Mouse (Mus musculus): ENCODE measurements around the gene Hcls1.

The Hcls1 gene

DNA sequence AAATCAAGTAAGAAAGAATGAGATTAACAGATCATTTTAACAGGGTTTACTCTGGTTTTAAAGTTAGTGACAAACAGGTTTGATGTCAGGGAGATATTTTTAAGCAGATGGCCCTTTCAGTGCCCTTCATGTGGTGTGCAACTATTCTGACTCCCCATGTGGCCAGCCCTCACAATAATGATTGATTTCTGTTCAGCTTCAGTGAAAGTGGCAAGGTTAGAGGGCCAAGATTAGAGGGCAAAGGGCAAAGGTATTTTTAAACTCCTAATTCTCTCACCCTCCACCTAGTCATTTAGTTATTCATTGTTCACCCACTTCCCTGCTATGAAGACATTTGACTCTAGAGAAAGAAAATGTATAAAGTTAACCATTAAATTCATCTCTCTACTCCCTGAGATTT, 53.3 kb downstream of the Hcls1 start:
- Histone ChIP-seq H3K9me3 (ENCODE audit: low read length) (no peaks in the 10 kb centered on the region; the same call in 1 of the 2 replicates), H3K4me1 (replicated peaks; ENCODE audit: low read depth, low read length) (peaks cover 19% of the 10 kb centered on the region), H3K36me3 (ENCODE audit: insufficient read depth, low read length) (no peaks in the 10 kb centered on the region), H3K27me3 (ENCODE audit: insufficient read depth, low read length) (no peaks in the 10 kb centered on the region), H3K4me3 (replicated peaks; ENCODE audit: low read length) (no peak overlapping the region)
- TF ChIP-seq CTCF (conservative IDR thresholded peaks at IDR 0.05; ENCODE audit: low read length): no peak

GRCm38 (mm10) chr16:36989493-36989892, 54.7 kb downstream of the Hcls1 start:
- no peaks in the 10 kb centered on the region for H3K27me3 ChIP-seq (ENCODE audit: insufficient read depth, low read length)
- TF ChIP-seq NANOG (IDR thresholded peaks at IDR 0.05; ENCODE audit: borderline replicate concordance, low read length) (no peak), CTCF (conservative IDR thresholded peaks at IDR 0.05; ENCODE audit: low read length) (no peak)
- no peak overlapping the region for H3K4me3 ChIP-seq (replicated peaks; ENCODE audit: low read length)
- no peaks in the 10 kb centered on the region for H3K36me3 ChIP-seq (ENCODE audit: insufficient read depth, low read length)
- H3K9me3 ChIP-seq (ENCODE audit: low read length): no peaks in the 10 kb centered on the region; the same call in 1 of the 2 replicates
- H3K4me1 ChIP-seq (replicated peaks; ENCODE audit: low read depth, low read length): peaks cover 19% of the 10 kb centered on the region

DNA sequence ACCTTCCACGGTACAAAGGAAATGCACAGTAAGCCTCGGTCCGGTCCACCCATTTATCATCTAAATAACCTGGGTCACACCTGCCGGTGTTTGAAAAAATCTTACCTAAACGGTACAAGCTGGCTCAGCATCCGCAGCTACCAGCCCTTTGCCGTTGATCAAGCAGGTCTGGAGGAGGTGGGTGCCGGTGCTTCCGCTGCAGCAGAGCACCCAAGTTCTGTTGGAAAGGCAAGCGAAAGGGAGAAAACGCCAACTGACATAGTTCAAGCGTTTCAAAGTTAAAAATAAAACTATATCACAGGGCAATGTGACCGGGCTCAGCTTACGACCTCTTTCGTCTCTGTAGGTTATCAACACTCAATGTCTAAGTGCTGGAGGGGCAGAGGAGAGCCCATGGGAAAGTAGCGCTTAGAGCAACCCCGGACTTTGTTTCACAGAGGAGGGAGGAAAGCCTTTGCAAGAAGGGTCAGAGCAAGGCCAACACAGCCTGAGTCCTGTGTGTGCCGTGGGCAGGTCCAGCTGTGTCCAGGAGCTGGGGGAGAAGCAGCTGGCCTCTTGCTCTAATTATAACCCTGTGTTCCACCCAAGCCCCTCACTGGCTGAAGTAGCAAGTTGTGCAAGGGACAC, 55.3 kb downstream of the Hcls1 start, which contains the start of gene Fbxo40:
Gene Fbxo40, minus strand, starts transcription at position 469 of the 627 bp plus-strand sequence.
- no peak for TF ChIP-seq CTCF (conservative IDR thresholded peaks at IDR 0.05; ENCODE audit: low read length)

DNA sequence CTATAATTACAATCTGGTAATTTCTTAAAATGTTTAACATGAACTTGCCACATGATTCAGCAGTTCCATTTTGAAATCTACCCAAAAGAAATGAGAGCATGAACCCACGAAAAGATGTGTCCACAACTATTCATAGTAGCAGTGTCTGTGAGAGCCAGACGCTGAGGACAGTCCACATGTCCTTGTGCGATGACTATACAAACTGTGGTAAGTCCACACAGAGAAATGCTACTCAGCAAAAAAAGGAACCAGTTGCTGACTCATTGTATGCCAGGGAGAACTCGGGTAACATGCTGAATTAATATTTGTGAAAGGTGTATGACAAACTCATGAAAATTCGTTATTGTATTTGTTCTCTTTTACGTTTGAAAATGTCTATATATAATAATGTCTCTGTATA, 62.9 kb downstream of the Hcls1 start:
- Histone ChIP-seq H3K9me3 (ENCODE audit: low read length) (no peaks in the 10 kb centered on the region; the same call in 1 of the 2 replicates), H3K27me3 (ENCODE audit: insufficient read depth, low read length) (no peaks in the 10 kb centered on the region), H3K4me3 (replicated peaks; ENCODE audit: low read length) (no peak overlapping the region), H3K4me1 (replicated peaks; ENCODE audit: low read depth, low read length) (no peaks in the 10 kb centered on the region), H3K36me3 (ENCODE audit: insufficient read depth, low read length) (no peaks in the 10 kb centered on the region)
- TF ChIP-seq POU5F1 (IDR thresholded peaks at IDR 0.05; ENCODE audit: borderline replicate concordance, low read length): no peak
- TF ChIP-seq CTCF (conservative IDR thresholded peaks at IDR 0.05; ENCODE audit: low read length): no peak
- no peak for TF ChIP-seq NANOG (IDR thresholded peaks at IDR 0.05; ENCODE audit: borderline replicate concordance, low read length)

More for the DNA sequence above, 55.3 kb downstream of the Hcls1 start, which contains the start of gene Fbxo40:
- Histone ChIP-seq H3K4me1 (replicated peaks; ENCODE audit: low read depth, low read length) (peaks cover 19% of the 10 kb centered on the region), H3K36me3 (ENCODE audit: insufficient read depth, low read length) (no peaks in the 10 kb centered on the region), H3K4me3 (replicated peaks; ENCODE audit: low read length) (no peak within 1 kb of the TSS), H3K9me3 (ENCODE audit: low read length) (no peaks in the 10 kb centered on the region; the same call in 1 of the 2 replicates), H3K27me3 (ENCODE audit: insufficient read depth, low read length) (no peaks in the 10 kb centered on the region)

GRCm38 (mm10) chr16:36999366-36999972, 64.7 kb downstream of the Hcls1 start:
- no peak for TF ChIP-seq CTCF (conservative IDR thresholded peaks at IDR 0.05; ENCODE audit: low read length)
- no peak for TF ChIP-seq NANOG (IDR thresholded peaks at IDR 0.05; ENCODE audit: borderline replicate concordance, low read length)
- no peak for TF ChIP-seq POU5F1 (IDR thresholded peaks at IDR 0.05; ENCODE audit: borderline replicate concordance, low read length)
- H3K4me1 ChIP-seq (replicated peaks; ENCODE audit: low read depth, low read length): no peaks in the 10 kb centered on the region
- no peaks in the 10 kb centered on the region for H3K9me3 ChIP-seq (ENCODE audit: low read length)
- H3K4me3 ChIP-seq (replicated peaks; ENCODE audit: low read length): no peak overlapping the region
- no peaks in the 10 kb centered on the region for H3K27me3 ChIP-seq (ENCODE audit: insufficient read depth, low read length)
- H3K36me3 ChIP-seq (ENCODE audit: insufficient read depth, low read length): no peaks in the 10 kb centered on the region

DNA sequence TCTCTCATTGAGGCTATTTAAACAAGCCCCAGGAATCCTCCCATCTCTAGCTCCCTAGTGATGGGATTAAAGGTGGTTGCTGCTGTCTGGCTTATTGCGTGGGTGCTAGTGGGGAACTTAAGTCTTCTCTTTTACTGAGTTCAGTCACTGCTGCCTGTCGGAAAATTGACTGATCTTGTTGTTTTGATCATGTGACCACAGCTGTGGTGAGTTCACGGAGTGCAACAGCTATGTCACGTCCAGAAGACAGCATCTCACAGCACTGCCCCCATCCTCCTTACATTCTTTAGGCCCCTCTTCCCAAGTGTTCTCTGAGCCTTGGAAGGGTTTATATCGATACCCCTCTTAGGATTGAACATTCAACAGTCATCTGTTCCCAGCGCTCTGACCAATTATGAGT, 74.5 kb downstream of the Hcls1 start:
- no peaks in the 10 kb centered on the region; the same call in 1 of the 2 replicates for H3K27me3 ChIP-seq (ENCODE audit: insufficient read depth, low read length)
- peaks cover 16% of the 10 kb centered on the region for H3K4me1 ChIP-seq (replicated peaks; ENCODE audit: low read depth, low read length)
- H3K36me3 ChIP-seq (ENCODE audit: insufficient read depth, low read length): peaks cover 13% of the 10 kb centered on the region
- no peak for TF ChIP-seq CTCF (conservative IDR thresholded peaks at IDR 0.05; ENCODE audit: low read length)
- no peak for TF ChIP-seq POU5F1 (IDR thresholded peaks at IDR 0.05; ENCODE audit: borderline replicate concordance, low read length)
- TF ChIP-seq NANOG (IDR thresholded peaks at IDR 0.05; ENCODE audit: borderline replicate concordance, low read length): no peak
- no peak overlapping the region for H3K4me3 ChIP-seq (replicated peaks; ENCODE audit: low read length)
- H3K9me3 ChIP-seq (ENCODE audit: low read length): no peaks in the 10 kb centered on the region

- Histone ChIP-seq H3K9me3 (ENCODE audit: low read length) (no peaks in the 10 kb centered on the region), H3K4me1 (replicated peaks; ENCODE audit: low read depth, low read length) (peaks cover 16% of the 10 kb centered on the region), H3K27me3 (ENCODE audit: insufficient read depth, low read length) (no peaks in the 10 kb centered on the region; the same call in 1 of the 2 replicates), H3K4me3 (replicated peaks; ENCODE audit: low read length) (no peak overlapping the region), H3K36me3 (ENCODE audit: insufficient read depth, low read length) (peaks cover 21% of the 10 kb centered on the region)
- TF ChIP-seq CTCF (conservative IDR thresholded peaks at IDR 0.05; ENCODE audit: low read length) (peak; percentile 10; the same call in 1 of the 2 replicates), NANOG (IDR thresholded peaks at IDR 0.05; ENCODE audit: borderline replicate concordance, low read length) (no peak)
Measured at GRCm38 (mm10) chr16:37010370-37010769, 75.6 kb downstream of the Hcls1 start.

GRCm38 (mm10) chr16:37011061-37011921, 76.5 kb downstream of the Hcls1 start, which contains the start of gene Polq:
TSS of gene Polq (plus strand) at chr16:37011786.
- TF ChIP-seq NANOG (IDR thresholded peaks at IDR 0.05; ENCODE audit: borderline replicate concordance, low read length): no peak
- no peak for TF ChIP-seq POU5F1 (IDR thresholded peaks at IDR 0.05; ENCODE audit: borderline replicate concordance, low read length)
- TF ChIP-seq CTCF (conservative IDR thresholded peaks at IDR 0.05; ENCODE audit: low read length): no peak
- peaks cover 28% of the 10 kb centered on the region for H3K36me3 ChIP-seq (ENCODE audit: insufficient read depth, low read length)
- H3K4me1 ChIP-seq (replicated peaks; ENCODE audit: low read depth, low read length): peaks cover 16% of the 10 kb centered on the region
- no peaks in the 10 kb centered on the region; the same call in 1 of the 2 replicates for H3K27me3 ChIP-seq (ENCODE audit: insufficient read depth, low read length)
- H3K4me3 ChIP-seq (replicated peaks; ENCODE audit: low read length): peak within 1 kb of the TSS; percentile 99
- H3K9me3 ChIP-seq (ENCODE audit: low read length): no peaks in the 10 kb centered on the region

All from E14TG2a.4 (cell line).